Mouse (Mus musculus) layer of hippocampus, adult 18-20 months (tissue): ENCODE data around the gene Cd47. TPM values are rescaled to one million over a fixed set of nuclear protein-coding genes. Genes with fewer than 3 reads are reported as not detected.

ENCODE experiments used
- DNase-seq, 2 experiments: peaks; one replicate each; pipeline ENCODE4 v3.0.0; 2022; ENCODE audit warnings: low spot score in 2 of 2
- total RNA-seq, 2 experiments: library from RNA; stranded (reverse); gene quantifications; 2 replicates each; pipeline ENCODE4 v1.2.3; 2021

Cd47 gene
- total RNA-seq, 2 experiments from 2014 or later = 218 to 219 TPM

DNA sequence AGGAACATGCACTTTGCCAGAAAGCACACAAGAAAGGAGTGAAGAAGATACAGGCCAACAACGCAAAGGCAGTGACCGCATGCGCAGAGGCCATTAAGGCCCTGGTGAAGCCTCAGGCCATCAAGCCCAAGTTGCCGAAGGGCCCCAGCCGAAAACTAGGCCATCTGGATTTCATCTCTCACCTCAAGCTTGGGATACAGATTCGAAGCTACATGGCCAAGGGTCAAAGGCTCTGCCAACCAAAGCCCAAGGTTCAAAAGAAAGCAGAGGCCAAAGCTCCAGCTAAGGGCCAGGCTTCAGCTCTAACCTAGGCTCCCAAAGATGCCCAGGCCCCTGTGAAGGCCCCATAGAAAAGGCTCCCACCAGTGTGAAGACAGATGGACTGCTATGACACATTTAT, 14.2 kb upstream of the Cd47 start:
- DNase-seq = no peak

DNA sequence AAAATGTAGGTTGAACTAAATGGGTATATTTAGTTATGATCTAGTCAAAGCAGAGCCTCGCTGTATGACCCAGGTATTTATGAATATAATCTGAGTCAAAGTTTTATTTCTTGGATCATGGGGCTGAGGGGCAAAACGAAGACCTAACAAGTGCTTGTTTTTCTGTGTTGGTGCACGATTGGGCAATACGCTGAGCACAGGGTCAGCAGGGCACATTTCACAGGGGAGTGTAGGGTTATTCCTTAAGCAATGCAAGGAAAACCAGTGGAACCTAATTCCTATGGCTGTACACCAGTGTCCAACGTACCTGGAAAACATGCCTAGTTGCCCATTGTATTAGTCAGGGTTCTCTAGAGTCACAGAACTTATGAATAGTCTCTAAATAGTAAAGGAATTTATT, 12.6 kb upstream of the Cd47 start:
- no peak for DNase-seq

DNA sequence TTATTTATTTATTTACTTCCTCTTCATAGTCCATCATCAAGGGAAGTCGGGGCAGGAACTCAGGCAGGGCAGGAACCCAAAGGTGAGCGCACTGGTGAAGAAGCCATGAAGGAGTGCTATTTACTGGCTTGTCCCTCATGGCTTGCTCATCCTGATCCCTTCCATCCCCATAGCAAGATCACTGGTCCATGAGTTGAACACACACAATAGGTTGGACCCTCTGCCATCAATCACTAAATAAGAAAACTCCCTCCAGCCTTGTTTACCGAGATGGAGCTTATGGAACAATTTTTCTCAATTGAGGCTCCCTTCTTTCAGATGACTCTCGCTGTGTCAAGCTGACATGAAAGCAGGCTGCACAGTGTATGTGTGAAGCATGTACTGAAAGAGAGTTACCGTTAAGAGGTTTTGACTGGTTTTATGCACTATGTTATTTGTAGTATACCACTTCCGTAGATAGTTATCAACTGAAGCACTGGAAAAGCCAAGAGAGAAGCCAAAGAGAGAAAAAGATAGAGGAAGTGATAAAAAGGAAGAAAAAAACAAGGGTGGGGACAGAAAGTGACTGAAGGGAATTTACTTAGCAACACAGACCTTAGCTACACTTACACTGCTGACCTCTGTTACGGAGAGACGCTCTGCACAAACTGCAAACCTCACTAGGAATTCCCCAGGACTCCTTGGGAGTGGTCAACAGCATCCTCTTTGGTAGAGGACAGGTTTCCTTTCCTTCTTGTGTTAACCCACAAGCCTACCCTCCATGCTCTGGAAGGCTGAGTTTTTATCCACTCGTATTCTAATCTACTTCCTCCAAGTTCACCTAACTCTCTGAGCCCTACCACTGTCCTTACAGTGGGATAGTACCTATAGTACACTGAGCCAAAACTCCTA, 9.5 kb upstream of the Cd47 start:
- DNase-seq = no peak

DNA sequence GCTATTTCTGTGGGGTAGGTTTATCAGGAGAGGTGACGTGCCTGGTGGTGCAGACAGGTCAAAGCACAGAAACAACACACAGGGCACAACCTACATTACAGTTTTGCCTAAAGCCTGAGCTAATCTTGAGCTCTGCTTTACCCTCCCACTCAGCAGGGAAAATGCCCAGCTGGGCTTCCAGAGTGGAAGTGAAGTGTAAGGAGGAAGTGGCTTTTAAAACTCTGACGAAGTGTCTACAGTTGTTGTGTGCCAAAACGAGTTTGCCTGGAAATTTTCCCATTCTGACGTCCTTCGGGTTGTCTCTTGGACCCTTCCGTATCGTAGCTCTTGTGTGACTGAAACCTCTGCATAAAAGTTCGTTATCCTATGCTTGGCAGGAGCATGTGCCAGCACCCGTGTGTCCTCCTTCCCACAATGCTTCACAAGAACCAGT, 7.9 kb upstream of the Cd47 start:
- DNase-seq = no peak

DNA sequence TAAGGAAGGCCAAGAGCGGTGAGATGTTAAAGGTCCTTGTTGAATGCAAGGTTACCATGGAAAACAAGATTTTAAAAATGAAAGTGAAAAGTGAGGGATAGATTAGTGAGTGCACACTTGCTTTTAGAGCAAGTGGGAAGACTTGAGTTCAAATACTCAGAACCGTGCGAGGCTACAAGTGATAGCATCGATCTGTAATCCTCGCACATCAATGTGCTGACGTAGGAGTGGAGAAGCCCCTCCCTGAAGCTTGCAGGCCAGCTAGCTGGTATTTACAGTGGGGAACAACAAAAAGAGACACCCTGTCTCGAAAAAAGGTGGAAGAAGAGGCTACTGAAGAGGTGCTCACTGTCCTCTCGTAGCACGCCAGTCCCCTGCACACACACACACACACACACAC, 6.7 kb upstream of the Cd47 start:
- no peak for DNase-seq

DNA sequence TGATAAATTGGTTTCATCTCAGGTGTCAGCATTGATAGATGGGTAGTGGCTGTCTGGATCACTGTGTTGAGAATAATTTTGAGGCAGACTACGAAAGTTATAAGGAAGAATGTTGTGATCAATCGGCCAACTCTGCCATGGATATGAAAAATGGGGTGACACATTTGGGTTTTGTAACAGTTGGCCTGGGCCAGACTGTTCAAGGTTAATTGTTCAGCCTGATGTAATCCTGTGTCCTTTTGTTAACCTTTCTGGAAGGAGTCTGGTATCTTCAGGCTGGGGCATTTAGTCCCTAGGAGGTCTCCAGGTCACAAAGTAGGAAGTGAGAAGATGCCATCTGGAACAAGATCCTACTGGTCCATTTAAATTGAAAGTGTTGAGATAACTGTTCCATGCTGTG, 4.1 kb upstream of the Cd47 start:
- DNase-seq = no peak

DNA sequence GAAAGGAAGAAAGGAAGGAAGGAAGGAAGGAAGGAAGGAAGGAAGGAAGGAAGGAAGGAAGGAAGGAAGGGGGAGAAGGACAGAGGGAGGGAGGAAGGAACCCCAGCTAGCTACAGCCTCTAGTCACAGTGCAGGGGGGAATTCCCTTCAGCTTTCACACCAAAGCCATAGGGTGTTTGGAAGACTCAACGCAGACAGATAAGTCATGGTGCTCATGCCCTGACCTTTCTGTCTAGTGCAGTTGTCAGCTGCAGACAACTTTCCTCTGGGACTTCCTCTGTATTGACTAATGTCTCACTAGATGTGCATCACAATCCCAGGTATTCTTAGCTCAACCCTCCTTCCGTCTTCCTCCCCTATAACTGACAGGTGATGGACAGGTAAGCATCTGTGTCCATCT, 3.4 kb upstream of the Cd47 start:
- DNase-seq = no peak

DNA sequence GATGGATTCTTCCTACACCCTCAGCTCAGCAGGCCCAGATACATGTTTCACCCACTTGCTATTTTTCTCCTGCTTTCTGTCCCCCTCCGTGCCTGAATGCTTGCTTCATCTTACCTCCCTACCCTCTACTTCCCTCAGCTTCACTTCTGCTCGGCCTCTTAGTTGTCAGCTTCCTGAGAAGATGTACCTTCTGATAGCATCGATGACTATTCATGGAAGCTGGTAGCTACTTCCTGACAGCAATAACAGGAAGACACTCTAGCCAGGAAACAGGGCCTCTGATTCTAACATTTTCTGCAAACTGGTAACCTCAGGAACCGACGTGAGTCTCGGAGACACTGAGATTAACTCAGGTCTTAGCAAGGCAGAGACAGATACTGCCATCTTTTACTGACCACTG, 1.5 kb upstream of the Cd47 start:
- DNase-seq = no peak

DNA sequence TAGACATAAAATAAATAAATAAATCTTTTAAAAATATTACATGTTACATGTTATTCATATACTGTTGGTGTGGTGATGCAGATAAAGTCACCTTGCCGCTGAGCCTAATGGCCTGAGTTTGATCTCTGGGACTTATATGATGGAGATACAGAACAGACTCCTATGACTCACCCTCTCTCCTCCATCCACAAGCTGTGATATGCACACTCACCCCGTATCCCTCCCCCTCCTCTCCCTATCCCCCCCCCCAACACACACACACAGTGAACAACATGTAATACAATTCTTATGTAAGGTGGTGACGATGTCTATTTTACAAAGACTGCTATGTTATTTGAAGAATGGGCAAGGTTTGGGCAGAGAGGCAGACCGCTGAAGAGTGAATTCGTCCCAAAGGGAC, 663 bp downstream of the Cd47 start:
- no peak for DNase-seq

DNA sequence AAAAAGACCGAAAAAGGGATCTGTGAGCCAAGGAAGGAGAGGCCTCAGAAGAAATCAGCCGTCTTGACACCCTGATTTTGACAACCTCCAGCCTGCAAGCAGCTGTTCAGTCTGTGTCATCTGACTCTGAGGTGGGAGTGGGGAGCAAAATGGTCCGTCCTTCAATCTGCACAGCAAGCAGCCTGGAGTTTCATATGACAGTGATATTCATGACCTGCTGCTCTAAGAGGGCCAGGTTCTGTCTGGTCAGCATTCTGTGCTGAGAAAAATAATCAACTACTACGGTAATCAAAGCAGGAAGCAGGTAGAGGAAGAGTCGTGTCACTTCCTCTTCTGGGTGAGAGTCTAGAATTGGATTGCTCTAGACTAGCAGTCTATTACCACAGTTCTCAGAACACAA, 1.1 kb downstream of the Cd47 start:
- no peak for DNase-seq

DNA sequence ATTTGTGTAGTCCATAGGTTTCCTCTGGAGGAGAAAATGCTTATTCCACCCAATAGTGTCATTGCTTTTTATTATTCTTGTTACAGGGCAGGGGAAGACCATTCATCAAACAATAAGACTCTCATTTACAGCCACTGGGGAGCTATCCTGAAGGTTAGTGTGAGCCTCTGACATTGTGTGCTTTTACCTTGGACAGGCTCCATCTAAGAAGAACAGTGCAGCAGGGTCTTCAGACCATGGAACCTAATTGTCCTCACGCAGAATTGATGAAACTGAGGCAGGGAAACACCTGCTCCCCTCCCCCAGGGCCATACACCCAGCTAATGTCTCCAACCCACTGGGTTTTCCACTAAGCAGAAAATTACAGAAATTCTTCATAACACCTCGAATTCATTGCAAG, 2.7 kb downstream of the Cd47 start:
- DNase-seq = no peak

DNA sequence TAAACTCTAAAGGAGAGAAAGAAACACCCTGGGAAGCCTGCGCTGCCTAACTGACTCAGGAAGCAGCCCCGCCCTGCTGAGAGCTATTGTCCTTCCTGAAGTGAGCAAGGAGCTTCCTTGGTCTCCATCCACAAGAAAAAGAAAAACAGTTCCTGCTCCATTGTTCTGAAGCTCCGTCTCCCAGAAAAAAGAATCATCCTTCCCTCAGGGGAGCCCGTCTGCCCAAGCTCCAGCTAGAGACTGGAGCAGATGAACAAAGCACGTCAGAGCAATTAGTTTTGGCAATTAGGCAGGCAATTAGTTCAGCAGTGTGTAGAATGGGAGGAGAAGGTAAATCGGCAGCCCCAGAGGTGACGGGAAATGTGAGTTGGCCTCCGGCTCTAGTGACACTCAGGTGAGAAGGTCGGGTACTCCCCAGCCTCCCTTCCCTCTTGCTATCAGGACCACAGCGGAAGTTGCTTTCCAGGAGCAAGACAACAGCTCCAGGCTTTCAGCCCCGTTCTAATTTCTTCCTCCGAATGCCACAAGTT, 3.7 kb downstream of the Cd47 start:
- DNase-seq = peak in 1 of 2 experiments; percentile 6

DNA sequence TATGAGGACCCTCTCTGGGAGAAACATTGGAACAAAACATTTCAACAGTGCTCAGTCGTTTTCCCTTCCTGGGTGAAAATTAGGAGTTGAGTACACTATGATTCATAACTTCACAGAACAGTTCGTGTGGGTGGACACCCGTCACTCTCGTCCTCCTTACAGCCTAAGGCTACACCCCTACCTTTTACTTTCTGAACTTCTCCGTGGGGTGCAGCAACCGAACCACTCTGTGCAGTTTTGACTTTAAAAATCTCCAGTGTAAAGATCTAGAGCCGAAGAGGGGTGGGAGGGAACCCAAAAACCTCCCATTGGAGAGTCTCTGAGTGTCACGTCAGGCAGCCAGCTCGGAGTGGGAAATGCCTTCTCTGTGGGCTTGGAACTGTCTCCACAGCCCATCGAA, 6.6 kb downstream of the Cd47 start:
- peak in 1 of 2 experiments; percentile 13 for DNase-seq

DNA sequence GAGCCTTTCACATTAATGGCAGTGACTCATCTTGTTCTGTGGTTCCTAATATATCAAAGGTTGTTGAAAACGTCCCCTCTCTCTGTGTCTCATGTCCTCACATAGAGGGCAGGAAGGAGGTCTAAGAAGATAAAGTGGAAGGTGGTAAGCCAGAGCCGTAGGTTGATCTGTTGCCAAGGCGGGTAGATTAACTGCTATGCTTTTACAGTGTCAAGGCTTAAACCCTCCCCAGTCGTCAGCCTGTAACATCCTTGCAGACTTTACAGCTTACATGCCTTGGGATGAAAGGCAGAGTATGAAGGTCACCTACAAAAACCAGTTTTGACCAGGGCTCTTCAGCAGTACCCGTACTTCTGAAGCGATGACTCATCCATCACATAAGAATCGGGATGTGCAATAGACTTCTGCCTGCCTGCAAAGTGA, 7.1 kb downstream of the Cd47 start:
- no peak for DNase-seq

DNA sequence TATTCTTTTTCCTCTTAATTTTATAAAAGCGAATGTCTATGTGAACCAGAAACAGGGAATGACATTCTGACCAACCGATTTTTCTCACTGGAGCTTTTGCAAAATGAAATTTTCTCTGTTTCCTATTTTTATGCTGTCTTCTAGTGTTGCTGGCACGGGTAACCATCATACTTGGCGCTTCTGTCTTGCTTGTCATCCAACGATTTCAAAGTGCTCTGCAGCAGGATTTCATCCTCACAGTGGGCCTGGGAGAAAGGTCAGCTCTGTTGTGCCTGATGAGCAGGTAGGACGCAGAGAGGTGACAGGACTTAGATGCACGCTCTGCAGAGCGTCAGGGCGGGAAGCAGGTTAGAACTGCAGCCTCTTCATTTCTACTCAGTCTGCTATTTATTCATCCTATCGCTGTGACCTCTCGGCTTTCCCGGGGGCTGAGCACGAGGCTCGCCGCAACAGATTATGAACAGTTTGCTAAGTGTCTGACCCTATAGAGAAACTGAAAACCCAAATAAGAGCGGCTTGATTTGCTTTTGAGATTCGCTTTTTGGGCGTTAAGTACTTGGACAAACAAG, 7.6 kb downstream of the Cd47 start:
- DNase-seq = peak in 1 of 2 experiments; percentile 34

DNA sequence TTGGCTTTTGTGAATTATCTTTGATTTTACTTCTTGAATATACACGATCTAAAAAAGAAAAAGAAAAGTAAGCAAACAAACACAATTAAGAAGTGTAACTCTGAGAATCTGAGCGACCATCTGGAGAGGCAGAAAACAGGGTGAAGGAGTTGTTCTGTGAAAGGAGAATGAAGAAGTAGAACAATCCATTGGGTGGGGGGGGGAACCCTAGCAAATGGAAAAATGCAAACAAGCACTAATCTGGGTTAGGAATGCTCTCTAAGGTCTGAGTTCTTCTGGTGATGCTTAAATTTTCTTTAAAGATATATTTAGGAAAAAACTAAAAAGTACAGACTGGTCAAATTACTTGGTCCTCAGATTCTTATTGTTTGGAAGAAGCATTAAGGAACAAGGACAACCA, 11.6 kb downstream of the Cd47 start:
- DNase-seq = no peak

DNA sequence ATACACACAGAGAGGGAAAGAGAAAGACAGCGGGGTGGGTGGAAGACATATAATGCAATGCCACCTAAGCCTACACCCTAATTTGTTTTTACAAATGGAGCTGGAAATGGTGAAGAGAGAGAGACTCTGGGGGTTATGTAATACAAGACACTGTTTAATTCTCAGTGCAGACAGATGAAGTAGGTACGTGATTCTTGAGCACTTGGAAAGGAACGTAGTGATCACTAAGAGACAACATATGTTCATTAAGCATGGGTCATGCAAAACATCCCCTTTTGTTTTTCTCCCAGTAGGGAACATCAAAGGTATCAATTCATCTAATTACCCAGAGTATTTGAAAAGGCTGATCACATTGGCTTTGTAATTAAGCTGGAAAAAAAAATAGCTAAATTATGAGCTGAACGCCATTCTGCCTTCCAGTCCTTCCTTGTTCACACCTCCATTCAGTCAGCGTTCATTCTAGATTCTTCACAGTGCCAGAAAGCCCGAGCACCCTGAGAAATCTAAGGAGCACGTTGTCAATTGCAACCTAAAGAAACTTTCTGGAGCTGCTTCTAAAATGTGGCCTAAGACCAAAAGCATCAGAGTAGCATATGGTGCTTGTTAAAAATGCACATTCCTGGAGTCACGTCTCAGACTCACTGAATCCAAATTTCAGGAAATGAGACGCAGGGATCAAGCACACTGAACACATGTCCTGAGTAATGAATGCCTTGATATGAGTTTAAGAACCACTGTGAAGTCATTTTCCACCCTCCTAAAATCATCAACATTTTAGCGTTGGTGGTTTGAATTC, 12.7 kb downstream of the Cd47 start:
- peak in 1 of 2 experiments; percentile 12 for DNase-seq

DNA sequence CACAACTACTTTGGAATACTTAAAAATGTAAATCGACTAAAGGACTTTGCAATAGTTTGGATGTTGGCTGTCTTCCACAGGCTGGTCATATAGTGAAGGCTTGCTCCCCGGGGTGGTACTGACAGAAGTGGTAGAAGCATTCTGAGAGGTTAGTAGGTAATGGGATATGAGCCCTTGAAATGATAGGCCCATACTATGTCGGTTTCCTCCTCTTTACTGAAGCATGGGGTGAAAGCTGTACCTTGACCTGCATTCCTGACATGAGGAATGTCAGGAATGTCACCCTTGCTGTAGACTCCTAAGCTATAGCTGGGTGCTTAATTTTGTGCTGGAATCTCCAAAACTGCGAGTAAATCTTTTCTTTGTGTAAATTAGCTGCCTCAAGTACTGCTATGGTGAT, 14.1 kb downstream of the Cd47 start:
- no peak for DNase-seq

DNA sequence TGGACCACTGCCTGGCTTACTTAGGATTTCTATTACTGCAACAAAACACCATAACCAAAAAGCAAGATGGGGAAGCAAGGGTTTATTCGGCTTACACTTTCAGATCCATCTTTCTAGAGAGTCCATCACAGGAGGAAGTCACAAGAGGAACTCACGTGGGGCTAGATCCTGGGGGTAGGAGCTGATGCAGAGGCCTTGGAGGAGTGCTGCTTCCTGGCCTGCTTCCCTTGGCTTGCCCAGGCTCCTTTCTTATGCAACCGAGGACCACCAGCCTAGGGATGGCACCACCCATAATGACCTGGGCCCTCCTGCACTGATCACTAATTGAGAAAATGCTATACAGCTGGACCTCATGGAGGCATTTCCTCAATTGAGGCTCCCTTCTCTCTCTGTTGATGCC, 16.6 kb downstream of the Cd47 start:
- DNase-seq = no peak

DNA sequence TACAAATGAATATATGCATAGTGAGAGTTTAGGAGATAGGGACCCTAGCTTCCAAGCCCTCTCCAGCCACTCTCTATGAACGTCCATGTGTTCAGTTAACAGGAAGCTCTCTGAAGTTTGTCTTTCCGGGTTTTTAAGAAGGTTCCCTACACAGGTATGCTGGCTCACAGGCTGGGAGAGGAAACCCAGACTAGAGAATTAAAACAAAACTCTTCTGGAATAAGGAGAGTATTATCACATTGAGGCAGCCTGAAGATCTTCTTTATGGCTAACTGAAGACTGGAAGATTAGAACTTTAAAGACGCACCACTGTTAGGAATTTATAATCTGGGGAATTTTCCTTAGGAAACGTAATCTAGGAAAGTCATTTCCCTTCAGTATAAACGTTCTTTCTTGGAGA, 17.8 kb downstream of the Cd47 start:
- no peak for DNase-seq

DNA sequence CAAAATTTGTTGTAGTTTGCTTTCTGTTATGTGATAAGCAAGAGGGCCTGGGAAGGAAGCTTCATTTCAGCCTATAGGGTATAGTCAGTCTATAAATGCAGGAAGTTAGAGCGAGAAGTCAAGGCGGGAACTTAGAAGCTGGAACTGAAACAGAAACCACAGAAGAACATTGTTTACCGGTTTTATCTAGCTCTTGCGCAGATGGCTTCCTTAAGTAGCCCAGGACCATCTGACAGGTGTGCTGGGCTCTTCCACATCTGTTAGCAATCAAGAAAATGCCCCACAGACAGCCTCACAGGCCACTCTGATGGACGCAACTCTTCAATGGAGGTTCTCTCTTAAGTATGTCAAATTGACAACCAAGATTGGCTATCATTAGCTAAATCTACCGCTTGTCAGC, 18.3 kb downstream of the Cd47 start:
- no peak for DNase-seq

DNA sequence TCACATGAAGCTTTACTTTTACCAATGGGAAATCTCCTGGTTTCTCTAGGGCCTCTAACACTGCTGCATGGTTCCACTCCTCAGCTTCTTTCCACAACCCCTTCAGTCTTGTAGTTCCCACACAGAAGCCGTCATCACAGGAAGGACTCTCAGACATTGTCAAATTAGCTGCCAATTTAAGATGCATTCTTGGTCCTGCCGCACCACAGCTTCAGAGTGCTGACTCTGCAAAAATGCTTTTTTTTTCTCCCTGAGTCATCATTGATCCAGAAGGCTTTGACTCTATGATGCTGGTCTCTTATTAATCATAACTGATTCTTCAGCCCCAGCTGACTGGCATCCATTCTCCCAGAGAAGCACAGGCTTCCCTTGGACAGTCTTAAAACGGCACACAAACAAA, 19.2 kb downstream of the Cd47 start:
- DNase-seq = no peak
